Mouse (Mus musculus) erythroblast, embryonic 14.5 days (primary cell): ENCODE measurements at regions not wholly inside any gene's neighbourhood (a gene's known extent, or its start where the extent isn't known, plus 50 kb on each side); places are given as distances from the start of the nearest gene placed in this dataset.

Experiments used
- GATA1 ChIP-seq: IDR thresholded peaks from 2 replicates; pipeline ENCODE4 v1.6.1; 2012; ENCODE audit warnings: low read length, inconsistent platforms, mixed read lengths
- TAL1 ChIP-seq: IDR thresholded peaks from 3 replicates; pipeline ENCODE4 v1.6.1; 2012; ENCODE audit warnings: low read length, inconsistent platforms, mixed read lengths

- TF ChIP-seq GATA1 = no peak
- no peak for TF ChIP-seq TAL1
Measured at GRCm38 (mm10) chr16:93358166-93358565, 245.7 kb downstream of the Setd4 start.
